Mouse (Mus musculus): ENCODE data around the gene Polg2.

DNA sequence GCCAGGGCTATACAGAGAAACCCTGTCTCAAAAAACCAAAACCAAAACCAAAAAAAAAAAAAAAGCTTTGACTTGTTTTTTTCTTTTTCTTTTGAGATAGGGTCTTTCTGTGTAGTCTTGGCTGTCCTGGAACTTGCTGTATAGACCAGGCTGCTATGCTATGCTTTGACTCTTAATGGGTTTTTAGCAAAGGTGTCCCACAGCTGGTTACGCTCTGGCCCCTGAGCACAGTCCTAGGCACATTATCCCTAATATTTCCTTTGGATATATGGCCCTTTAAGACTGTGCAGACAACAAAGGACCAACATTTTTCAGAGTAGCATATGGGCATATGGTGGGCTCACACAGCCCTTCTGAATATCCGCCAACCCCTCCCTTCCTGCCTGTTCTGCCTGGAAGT, 40.2 kb downstream of the Polg2 start:
- TF ChIP-seq POLR2A (IDR thresholded peaks at IDR 0.05; ENCODE audit: extremely low read depth, insufficient read depth, low read length) (no peak), CTCF (IDR thresholded peaks at IDR 0.05; ENCODE audit: low read depth, low read length) (no peak)
